Mouse (Mus musculus) inflammation-experienced regulatory T-cells, adult 6 months (primary cell): Measurements from ENCODE around the gene Mapre3. TPM values are rescaled to one million over a fixed set of nuclear protein-coding genes. Genes with fewer than 3 reads are reported as not detected.
A peak's percentile ranks its signal among the peaks of the same experiment; 100 is the strongest.
"Not testable (repeated sequence)": the region's sequence is repeated elsewhere in the genome, so short reads cannot be mapped to it uniquely, and the experiment has no call there.

Experiments used
- ATAC-seq: one replicate; pipeline ENCODE4 v1.8.0; 2017
- polyA plus RNA-seq, 3 experiments: library from polyadenylated mRNA; unstranded; fragments of 100-300 nt; shearing (Covaris generic); gene quantifications; one replicate each; pipeline ENCODE4 v1.2.1; 2017

Gene Mapre3
- polyA plus RNA-seq, 3 experiments from 2014 or later, result 2.4 to 5.3 (median 4.0) TPM

- ATAC-seq, result no peak
These were observed 9.9 kb downstream of the Mapre3 start for GRCm38 (mm10) chr5:30824124-30824988.

- no peak for ATAC-seq
These were observed 10.7 kb downstream of the Mapre3 start for GRCm38 (mm10) chr5:30825166-30825565.

- ATAC-seq, result no peak
These were observed 11.4 kb downstream of the Mapre3 start for GRCm38 (mm10) chr5:30825821-30826220.

GRCm38 (mm10) chr5:30833416-30833815, 19.0 kb downstream of the Mapre3 start:
- ATAC-seq, result no peak

- no peak for ATAC-seq
These were observed 25.3 kb downstream of the Mapre3 start for GRCm38 (mm10) chr5:30839731-30840130.

- no peak for ATAC-seq
These were observed 27.5 kb downstream of the Mapre3 start for GRCm38 (mm10) chr5:30841896-30842295.

- no peak for ATAC-seq
These were observed 35.6 kb downstream of the Mapre3 start for GRCm38 (mm10) chr5:30849891-30850555.

GRCm38 (mm10) chr5:30850556-30850925, 36.1 kb downstream of the Mapre3 start:
- no peak for ATAC-seq

- ATAC-seq, result no peak
These were observed 39.1 kb downstream of the Mapre3 start for GRCm38 (mm10) chr5:30853522-30853921.

- no peak for ATAC-seq
These were observed 41.2 kb downstream of the Mapre3 start for GRCm38 (mm10) chr5:30855674-30856073.

- no peak for ATAC-seq
These were observed 41.7 kb downstream of the Mapre3 start for GRCm38 (mm10) chr5:30856124-30856523.

- ATAC-seq, result no peak
These were observed 49.4 kb downstream of the Mapre3 start for GRCm38 (mm10) chr5:30863852-30864251.

- ATAC-seq, result no peak
These were observed 49.9 kb downstream of the Mapre3 start for GRCm38 (mm10) chr5:30864322-30864721.

GRCm38 (mm10) chr5:30866871-30867270, 52.4 kb downstream of the Mapre3 start:
- ATAC-seq, result no peak

- no peak for ATAC-seq
These were observed 53.3 kb downstream of the Mapre3 start, which contains the start of gene Tmem214 for GRCm38 (mm10) chr5:30867712-30868111. Gene Tmem214, plus strand, starts transcription at chr5:30868012.

GRCm38 (mm10) chr5:30868981-30869380, 54.5 kb downstream of the Mapre3 start:
- ATAC-seq, result no peak

GRCm38 (mm10) chr5:30869405-30870130, 55.1 kb downstream of the Mapre3 start:
- ATAC-seq, result peak; percentile 99

- ATAC-seq, result no peak
These were observed 55.6 kb downstream of the Mapre3 start for GRCm38 (mm10) chr5:30870131-30870406.

- no peak for ATAC-seq
These were observed 58.1 kb downstream of the Mapre3 start for GRCm38 (mm10) chr5:30872574-30872973.

- ATAC-seq, result no peak
These were observed 59.9 kb downstream of the Mapre3 start for GRCm38 (mm10) chr5:30874365-30874764.

- no peak for ATAC-seq
These were observed 64.2 kb downstream of the Mapre3 start for GRCm38 (mm10) chr5:30878616-30879015.

- ATAC-seq, result no peak
These were observed 65.0 kb downstream of the Mapre3 start for GRCm38 (mm10) chr5:30879347-30879943.

- not testable (repeated sequence) for ATAC-seq
These were observed 67.4 kb downstream of the Mapre3 start for GRCm38 (mm10) chr5:30881839-30882238.
